Mouse (Mus musculus): ENCODE measurements around the gene Tspan17. TPM values are rescaled to one million over a fixed set of nuclear protein-coding genes. Genes with fewer than 3 reads are reported as not detected.
A peak's percentile ranks its signal among the peaks of the same experiment; 100 is the strongest.
"Not testable (repeated sequence)": the region's sequence is repeated elsewhere in the genome, so short reads cannot be mapped to it uniquely, and the experiment has no call there.

Gene Tspan17
- total RNA-seq, 2 experiments from 2014 or later, result 10.0 to 14.3 TPM

DNA sequence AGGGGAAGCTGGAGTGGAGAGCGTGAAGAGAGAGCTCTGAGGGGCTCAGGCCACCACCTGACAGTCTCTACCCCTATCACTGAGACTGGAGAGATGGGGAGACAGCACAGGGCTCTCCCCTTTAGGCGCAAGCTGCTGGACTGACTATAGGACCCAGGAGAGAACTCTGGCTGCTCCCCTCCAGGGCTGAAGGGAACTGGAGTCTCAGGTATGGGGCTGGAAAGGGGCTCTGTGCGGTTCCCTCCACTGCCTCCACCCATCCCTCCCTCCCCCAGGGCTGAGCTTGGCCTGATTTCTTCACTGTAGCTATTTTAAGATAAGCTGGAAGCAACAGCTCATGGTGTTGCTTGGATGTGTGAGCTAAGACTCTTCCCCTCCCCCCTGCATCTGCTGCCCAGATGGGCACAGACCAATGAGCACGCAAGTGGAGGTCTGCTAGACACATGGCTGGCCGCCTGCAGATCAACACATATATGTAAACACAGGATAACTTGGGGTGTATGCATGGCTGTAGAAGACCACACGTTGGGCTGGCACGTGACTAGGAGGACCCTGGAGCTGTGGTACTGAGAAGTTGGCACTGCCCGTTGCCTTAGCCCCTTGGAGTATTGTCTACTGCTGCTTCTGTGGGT is 28.9 kb upstream of the Tspan17 start:
- intact Hi-C loops (cut with DNase I), result loop anchor here (10.0 kb wide), 1 partner anchor 45 kb away; no protein-coding TSS in a partner anchor
- DNase-seq, result no peak

DNA sequence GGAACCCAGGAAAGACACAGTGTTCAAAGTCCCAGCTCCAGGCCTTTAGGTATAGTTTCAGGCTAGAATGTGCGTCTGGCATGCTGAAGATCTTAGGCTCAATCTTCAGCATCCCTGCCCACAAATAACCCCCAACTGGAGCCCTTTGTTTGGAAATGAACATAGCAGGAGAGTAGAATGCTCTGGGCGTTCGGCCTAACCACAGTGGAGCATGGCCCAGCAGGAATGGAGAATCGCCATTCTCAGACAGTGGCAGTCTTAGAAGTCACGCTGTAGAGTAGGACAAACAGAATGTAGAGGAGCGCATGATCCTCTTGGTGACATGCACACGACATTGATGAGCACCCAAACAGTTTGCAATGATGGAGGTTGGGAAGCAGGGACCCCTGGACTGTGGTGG is 28.3 kb upstream of the Tspan17 start:
- no peak for DNase-seq
- intact Hi-C loops (cut with DNase I), result loop anchor here (10.0 kb wide), 1 partner anchor 46 kb away; no protein-coding TSS in a partner anchor

DNA sequence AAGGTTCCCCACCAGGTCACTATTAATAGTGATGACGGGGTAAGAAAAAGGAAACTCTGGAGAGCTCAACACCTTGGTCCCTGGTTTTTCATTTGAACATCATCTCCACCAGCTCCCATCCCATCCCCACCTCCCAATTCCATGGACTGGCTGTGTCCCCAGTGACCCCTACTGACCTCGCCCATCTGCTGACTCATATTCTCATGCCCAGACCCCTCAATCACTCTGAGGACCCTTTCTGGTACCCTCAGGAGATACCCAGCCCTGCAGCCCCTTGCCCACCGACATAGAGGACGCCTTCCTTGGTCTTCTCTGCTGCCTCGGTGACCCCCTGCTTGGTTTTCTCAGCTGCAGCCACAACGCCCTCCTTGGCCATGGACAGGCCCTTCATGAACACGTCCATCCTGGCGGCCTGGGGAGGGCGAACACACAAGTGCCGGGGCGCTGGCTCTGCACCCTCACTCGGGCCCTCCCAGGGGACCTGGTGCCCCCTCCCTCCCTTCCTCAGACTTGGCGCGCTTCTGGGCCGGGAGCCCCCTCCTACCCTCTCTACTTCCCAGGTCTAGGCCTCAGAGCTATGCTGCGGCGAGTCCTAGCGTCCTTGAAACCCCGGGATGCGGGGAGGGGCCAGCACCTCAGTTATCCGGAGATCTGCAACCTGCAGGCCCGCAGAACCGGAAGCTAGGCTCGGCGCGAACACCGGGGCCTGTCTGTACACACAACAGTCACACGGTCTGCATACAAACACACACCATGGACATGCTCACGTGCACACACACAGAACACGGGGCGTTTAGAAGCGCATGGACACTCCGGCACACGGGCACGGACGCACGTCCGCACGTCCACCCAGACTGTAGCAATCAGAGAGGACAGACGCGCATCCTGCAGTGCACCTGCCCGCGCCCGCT is 23.6 kb upstream of the Tspan17 start:
- DNase-seq, result no peak
- intact Hi-C loops (cut with DNase I), result loop anchor here (10.0 kb wide), 1 partner anchor 51 kb away; no protein-coding TSS in a partner anchor

DNA sequence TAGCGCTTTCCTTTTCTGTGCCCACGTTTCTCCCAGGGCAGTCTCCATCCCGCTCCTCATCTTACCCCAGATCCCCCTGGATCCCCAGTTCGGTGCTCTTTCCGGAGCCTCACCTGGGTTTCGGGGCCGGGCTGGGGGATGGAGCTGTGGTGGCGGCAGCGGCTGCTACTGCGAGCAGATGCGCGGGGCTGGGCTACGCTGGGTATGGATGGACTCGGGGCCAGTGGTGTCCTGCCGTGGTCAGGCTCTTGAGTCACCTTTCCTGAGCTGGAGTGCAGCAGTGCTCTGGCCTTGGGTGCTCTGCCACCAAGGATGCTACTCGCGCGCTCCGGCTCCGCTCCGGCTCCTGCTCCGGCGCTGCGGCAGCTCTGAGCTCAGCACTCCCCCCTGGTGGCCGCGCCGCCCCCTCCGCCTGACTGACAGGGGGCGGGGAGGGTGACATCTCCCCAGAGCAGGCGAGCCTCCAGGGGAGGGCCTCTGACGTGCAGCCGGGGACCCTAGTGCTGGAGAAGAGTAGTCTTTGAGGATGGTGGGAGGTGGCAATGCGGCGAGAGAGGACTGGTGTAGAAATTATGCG is 22.9 kb upstream of the Tspan17 start, which contains the start of gene Sncb:
Gene Sncb, minus strand, starts transcription at position 404 of the 577 bp plus-strand sequence.
- DNase-seq, result peak; percentile 41 to 49
- intact Hi-C loops (cut with DNase I), result loop anchor here (10.0 kb wide), 1 partner anchor 51 kb away; no protein-coding TSS in a partner anchor

DNA sequence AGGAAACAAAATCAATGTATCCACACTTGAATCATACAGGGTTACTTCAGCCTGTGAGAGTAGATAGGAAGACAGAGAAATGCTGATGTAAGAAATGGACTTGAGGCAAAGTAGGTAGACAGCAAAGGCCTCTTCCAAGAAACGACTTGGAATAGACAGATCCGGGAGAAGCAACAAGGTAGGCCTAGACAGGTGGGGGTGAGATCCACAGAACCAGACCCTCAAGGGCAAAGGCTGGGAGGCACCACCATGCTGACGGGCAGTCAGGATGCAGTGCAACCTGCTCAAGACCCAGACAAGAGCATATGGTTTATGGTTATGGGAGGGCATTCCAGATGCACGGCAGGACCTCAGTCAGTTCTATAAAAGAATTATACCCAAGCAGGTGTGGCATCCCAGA is 22.2 kb upstream of the Tspan17 start:
- no peak for DNase-seq
- intact Hi-C loops (cut with DNase I), result loop anchor here (10.0 kb wide), 1 partner anchor 52 kb away; no protein-coding TSS in a partner anchor

DNA sequence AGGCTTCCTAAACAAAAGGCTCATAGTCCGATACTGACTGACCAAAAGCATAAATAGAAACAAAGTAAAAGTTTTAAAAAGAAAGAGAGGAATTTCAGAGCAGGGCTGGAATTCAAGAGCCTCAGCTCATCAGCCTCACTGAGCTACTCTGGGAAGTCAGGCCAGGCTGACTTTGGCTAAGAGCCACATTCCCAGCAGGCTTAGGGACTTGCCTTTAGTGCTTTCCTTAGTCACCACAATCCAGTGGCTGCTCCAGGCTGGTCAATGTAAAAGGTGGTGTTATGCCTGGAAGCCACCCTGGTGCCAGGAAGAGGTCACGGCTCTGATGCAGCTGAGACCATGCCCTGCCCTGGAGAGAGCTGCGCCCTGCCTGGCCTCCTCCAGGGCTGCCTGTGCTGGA is 8.6 kb upstream of the Tspan17 start:
- intact Hi-C loops (cut with DNase I), result no loop called here
- DNase-seq, result peak; percentile 45 to 50

DNA sequence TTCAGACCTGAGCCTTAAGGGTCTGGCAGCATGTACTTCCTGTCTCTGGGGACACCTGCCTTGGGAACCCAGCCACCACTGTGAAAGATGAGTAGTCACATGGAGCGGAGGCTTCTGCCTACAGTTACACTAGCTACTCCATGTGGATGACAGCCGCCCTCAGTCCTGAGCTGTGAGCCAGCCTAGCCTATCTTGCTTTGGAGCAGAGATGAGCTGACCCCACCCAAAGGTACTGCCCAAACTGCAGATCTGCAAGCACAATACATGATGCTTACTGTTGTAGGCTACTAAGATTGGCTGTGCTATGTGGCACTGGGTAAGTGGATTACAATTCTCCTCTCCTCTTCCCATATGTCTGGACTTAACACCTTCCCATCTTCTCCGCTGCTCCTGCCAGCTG is 8.1 kb upstream of the Tspan17 start:
- no peak for DNase-seq
- intact Hi-C loops (cut with DNase I), result no loop called here

DNA sequence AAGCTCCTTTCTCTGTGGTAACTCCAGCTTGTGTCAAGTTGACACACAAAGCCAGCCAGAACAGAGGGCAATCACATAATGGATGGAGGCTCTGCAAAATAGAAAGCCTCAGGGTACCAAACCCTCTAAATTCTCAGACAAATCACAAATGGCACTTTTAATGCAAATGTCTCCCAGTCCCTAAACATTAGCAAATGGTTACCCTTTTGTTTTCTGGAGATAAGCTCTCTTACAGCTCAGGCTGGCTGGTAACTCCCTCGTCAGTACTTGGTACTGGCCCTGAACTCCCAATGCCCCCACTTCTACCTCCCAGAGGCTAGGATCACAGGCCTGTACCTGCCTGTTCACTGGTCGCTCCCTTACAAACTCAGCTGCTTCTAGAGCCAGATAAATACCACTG is 5.9 kb upstream of the Tspan17 start:
- intact Hi-C loops (cut with DNase I), result no loop called here

DNA sequence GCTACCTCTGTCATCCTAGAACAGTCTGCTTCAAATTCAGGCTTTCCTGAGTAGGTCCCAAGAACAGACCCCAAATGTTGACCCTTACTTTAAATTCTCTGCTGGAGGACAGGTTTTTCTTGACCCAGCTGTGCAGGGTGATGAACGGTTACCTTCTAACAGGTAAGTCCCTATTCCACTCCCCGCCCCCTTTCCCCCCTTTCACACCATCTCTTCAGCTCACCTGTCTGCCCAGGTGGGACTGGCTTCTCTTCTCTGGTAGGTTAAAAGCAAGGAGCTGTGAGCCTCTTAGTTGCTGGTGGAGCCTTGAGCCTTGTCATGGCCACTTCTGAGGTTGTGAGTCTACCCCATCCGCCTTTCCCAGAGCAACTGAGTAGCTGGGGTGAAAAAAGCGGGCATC is 5.5 kb upstream of the Tspan17 start, which contains the start of gene Eif4e1b:
Gene Eif4e1b, plus strand, starts transcription at position 301 of the 400 bp plus-strand sequence.
- no peak for DNase-seq
- intact Hi-C loops (cut with DNase I), result no loop called here

More for the DNA sequence above, 5.9 kb upstream of the Tspan17 start:
- DNase-seq, result no peak

DNA sequence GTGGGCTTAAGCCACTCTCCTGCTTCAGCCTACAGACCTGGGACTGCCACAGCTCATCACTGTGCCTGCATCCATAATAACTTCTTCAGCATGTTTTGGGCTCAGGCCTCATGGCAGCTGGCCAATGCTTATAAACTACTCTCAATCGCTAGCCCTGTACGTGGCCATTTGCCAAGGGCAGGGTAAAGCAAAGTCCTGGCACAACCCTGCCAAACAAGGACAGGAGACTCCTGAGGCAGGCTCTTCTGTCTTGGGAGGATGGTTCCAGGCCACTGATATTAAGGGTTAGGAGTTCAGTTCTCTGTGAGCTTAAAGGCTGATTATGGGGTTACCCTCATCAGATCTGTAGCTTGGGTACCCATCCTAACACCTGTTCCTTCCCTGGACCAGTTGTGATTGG is 1.6 kb upstream of the Tspan17 start:
- DNase-seq; intact Hi-C loops (cut with DNase I): not testable (repeated sequence)

DNA sequence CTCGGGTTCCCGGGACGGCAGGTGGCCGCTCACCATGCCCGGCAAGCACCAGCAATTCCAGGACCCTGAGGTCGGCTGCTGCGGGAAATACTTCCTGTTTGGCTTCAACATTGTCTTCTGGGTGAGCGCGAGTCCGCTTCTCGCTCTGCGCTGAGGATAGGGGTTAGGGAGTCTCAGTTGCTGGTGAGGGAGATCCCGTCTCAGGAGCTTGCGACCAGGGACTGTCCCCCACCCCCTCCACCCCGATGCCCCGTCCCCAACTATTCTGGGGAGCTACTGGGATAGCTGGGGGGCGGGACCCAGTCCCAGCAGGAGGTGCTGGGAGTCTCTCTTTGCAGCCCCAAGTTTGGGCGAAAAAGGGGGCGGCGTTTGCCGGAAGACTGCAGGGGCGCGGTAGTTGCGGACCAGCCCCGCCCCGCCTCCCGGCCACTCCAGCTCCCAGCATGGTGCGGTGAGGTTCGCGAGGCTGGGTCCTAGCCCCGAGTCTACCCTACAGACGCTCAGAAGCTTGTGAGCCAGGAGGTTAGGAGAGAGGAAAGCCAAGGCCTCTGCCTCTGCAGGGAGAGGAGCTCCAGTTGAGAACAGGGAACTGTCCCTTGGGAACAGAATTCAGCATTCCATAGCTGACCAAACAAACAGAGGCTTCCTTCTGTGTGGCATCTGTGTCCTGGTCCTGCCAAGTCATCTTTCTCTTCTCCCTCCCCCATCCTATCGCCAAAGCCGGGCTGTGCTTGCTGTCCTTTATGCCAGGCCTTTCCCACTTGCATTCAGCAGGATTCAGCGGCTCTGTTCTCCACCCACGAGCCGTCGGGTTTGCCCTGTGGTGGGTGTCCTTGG is 602 bp downstream of the Tspan17 start:
- DNase-seq, result peak; percentile 35 to 56
- intact Hi-C loops (cut with DNase I), result no loop called here

DNA sequence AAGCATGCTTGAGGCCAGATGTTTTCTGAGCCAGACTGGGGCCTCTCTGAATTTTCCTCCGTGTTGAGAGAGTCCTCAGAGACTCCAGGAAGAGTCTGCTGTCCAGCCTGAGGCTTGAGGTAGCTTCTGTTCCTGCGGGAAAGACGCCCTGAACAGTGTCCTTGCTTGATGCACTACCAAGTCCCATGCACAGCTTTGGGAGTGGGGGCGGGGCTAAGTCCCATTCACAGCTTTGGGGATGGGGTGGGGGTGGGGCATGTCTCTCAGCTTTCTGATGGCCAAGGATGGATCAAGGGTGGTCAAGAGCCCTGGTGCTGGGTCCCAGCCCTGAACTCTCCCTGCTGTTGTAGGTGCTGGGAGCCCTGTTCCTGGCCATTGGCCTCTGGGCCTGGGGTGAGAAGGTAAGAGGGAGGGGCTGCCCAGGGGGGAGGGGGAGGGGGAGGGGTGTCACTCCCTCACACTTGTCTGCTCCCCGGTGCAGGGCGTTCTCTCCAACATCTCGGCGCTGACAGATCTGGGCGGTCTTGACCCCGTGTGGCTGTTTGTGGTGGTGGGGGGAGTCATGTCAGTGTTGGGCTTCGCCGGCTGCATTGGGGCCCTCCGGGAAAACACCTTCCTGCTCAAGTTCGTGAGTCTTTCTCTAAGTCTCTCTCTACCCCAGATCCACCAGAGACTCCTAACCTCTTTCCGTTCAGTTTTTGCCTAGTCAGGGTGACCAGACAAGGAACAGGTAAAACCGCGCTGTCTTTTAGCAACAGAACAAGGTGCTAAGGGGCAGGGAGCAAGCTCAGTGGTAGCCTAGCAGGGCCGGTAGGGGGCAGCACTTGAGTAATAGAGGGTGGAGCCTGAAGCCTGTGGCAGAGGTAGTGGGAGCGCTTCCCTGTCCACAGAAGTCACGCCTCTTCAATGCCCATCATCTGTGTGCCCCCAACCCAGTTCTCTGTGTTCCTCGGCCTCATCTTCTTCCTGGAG is 3.4 kb downstream of the Tspan17 start:
- intact Hi-C loops (cut with DNase I), result no loop called here
- no peak for DNase-seq

DNA sequence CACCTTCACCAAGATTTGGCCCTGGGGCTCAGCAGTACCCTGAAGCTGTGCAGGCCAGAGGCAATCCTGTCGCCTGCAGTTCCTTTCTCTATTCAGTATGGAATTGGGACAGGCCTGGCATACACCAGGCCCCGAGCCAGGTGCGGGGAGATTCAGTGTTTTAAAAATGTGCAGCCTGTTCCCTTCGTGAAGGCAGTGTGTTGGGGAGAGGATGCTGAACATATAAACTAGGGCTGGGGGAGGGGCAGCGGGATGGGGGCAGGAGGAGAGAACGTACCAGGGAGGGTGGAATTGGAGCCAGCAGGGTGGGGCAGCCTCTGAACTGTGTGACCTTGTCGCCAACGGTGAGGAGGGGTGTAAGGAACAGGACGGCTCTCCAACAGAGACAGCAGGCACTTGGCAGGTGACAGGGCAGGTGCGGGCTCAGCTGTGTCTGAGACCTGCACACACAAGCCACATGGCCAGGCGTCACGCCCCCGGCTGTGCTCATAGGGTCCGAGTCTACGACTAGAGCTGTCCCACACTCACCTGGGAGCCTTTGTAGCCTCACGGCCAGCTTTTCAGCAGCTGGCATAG is 4.9 kb downstream of the Tspan17 start:
- intact Hi-C loops (cut with DNase I), result no loop called here
- DNase-seq, result no peak

DNA sequence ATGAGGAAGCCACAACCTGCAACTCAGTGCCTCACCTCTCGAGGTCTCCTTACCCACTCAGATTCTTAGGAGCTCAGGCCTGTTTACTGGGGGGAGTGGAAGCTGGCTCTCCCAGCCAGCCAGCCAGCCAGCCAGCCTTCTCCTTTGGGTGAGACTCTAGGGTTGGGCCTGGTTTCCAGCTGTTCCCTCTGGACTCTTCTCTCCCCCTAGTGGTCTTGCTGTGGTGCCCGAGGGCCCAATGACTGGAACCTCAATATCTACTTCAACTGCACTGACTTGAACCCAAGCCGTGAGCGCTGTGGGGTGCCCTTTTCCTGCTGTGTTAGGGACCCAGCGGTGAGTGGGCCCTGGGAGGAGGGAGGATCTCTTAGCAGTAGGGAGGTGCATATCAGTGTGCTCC is 5.7 kb downstream of the Tspan17 start:
- DNase-seq, result no peak
- intact Hi-C loops (cut with DNase I), result loop anchor here (5.0 kb wide), 1 partner anchor 262 kb away; no protein-coding TSS in a partner anchor

DNA sequence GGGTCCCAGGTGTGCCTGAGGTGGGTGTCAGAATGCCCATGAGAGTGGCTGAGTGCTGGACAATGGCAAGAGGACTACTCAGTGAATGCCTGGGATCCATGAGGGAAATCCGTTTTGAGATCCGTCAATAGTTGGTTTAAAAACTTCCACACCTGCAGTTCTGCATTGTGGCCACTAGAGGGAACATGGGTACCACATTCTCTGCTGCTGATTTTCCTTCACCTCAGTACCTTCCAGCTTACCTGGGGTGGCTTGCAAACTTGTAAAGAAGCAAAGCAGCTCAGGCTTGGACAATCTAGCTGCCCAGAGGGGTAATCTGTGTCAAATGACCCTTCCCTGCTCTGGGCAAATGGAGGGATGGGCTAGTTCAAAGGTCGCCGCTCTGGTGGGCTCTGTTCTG is 8.2 kb downstream of the Tspan17 start:
- DNase-seq, result peak; percentile 37 to 55
- intact Hi-C loops (cut with DNase I), result loop anchor here (5.0 kb wide), 1 partner anchor 260 kb away; no protein-coding TSS in a partner anchor

DNA sequence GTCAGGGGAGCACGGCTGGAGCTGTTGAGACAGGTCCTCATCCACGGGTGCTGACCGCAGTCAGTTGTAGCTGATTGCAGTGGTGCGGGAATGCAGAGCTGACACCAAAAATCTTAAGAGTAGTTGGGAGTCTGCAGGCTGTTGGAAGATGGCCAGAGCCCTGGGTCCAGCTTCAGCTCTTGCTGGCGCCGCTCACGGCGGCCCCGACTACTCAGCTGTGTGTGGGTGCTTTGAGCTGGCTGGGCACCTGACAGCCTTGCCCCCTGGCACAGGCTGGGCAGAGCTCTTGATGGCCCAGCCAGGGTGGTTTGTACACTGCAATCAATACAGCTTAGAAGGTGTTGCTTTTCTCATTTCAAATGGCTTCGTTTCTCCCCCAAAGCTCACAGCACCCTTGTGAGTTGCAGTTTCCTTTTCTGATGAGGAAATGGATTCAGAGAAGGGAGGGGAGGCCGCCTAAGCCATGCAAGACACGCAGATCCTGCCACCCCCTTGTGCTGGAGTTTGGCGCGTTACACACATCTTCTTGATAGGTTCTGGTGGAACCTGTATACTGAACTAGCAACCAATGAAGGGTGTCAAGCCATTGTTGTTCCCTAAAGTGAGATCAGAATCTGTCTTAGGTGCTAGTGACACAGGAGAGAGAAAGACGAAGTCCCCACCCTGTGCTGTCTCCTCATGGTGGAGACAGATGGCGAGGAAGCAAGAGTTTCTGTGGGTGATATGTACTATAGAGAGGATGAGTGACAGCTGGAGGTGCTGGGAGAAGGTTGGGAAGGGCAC is 8.9 kb downstream of the Tspan17 start:
- DNase-seq, result no peak
- intact Hi-C loops (cut with DNase I), result loop anchor here (5.0 kb wide), 1 partner anchor 259 kb away; no protein-coding TSS in a partner anchor

DNA sequence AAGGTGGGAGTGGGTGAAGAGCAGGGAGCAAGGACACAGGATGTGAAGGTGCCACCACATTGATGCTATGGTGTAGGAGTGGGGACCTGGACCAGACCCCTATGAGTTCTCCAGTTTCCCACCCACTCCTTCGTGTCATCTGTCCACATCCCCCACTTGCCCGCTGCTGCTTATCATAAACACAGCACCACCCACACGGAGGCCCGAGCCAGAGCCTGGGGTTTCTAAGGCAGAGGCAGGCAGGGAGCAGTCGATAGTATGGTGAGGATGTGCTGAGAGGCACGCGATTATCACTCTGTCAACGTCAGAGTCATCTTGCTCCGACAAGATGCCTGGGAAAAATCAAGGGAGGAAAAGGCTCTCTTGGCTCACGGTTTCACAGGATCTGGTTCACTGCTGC is 9.6 kb downstream of the Tspan17 start:
- intact Hi-C loops (cut with DNase I), result loop anchor here (1.0 to 5.0 kb wide), 3 partner anchors 259 to 380 kb away; no protein-coding TSS in a partner anchor
- DNase-seq, result no peak

DNA sequence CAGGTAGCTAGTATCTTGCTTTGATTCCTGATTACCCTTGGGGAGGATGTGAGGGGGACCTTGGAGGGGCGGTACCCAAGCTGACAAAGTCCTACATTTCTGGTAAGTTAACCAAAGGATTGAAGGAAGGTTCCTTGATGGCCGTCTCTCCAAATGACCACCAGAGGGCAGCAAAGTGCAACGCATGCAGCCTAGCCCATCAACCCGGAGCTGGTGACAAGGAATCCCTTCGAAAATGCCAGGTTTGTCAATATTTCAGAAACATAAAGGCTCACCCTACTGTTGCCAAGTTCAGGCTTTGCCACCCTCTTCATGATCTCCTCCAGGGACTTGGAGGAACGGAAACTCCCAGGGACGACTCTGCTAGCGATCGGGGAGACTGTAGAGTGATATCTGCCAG is 10.5 kb downstream of the Tspan17 start:
- intact Hi-C loops (cut with DNase I), result loop anchor here (1.0 to 5.0 kb wide), 3 partner anchors 258 to 379 kb away; no protein-coding TSS in a partner anchor
- peak; percentile 77 to 86 for DNase-seq

Data from heart, postnatal 10 days (tissue).